Mouse (Mus musculus) lung, embryonic 15.5 days (tissue): ENCODE data around the gene Alox12b. TPM values are rescaled to one million over a fixed set of nuclear protein-coding genes. Genes with fewer than 3 reads are reported as not detected.

Experiments used
- ATAC-seq: fragments of 200-750 bp; cut with Nextera tagmentation; 2 replicates; pipeline ENCODE4 v1.8.0; 2017; ENCODE audit warnings: moderate number of reproducible peaks, borderline replicate concordance; ENCODE audit not compliant: low FRiP score, low TSS enrichment; ENCODE audit errors: extremely low read depth
- H3K27ac ChIP-seq: fragments of 300-500 bp; sonication (generic); 2 replicates; pipeline ENCODE4 v1.5.1; 2015; ENCODE audit warnings: moderate library complexity, mild to moderate bottlenecking, inconsistent platforms
- H3K27me3 ChIP-seq: fragments of 300-500 bp; sonication (generic); 2 replicates; pipeline ENCODE4 v1.6.1; 2015; ENCODE audit warnings: inconsistent platforms
- H3K36me3 ChIP-seq: fragments of 300-500 bp; sonication (generic); 2 replicates; pipeline ENCODE4 v1.6.1; 2015; ENCODE audit warnings: inconsistent platforms
- H3K4me1 ChIP-seq: fragments of 300-500 bp; sonication (generic); 2 replicates; pipeline ENCODE4 v1.6.1; 2015; ENCODE audit warnings: inconsistent platforms
- H3K4me2 ChIP-seq: fragments of 300-500 bp; sonication (generic); 2 replicates; pipeline ENCODE4 v1.6.1; 2015; ENCODE audit warnings: inconsistent platforms, mild to moderate bottlenecking, moderate library complexity
- H3K4me3 ChIP-seq: fragments of 300-500 bp; sonication (generic); 2 replicates; pipeline ENCODE4 v1.5.1; 2015; ENCODE audit warnings: mild to moderate bottlenecking, inconsistent platforms
- H3K9ac ChIP-seq: fragments of 300-500 bp; sonication (generic); 2 replicates; pipeline ENCODE4 v1.6.1; 2015; ENCODE audit warnings: inconsistent platforms
- H3K9me3 ChIP-seq: fragments of 300-500 bp; sonication (generic); 2 replicates; pipeline ENCODE4 v1.6.1; 2016; ENCODE audit warnings: inconsistent platforms
- WGBS: fragments of 180-500 bp; shearing (Covaris S2); methylation state at CpG from one replicate; pipeline ENCODE4 v1.1.7; 2015; 5-methylcytosine and 5-hydroxymethylcytosine counted together
- polyA plus RNA-seq: library from polyadenylated mRNA; unstranded; fragments of >200 nt; fragmentation: Nextera tagmentation; extraction: Ambion mirVana; gene quantifications from 2 replicates; pipeline ENCODE4 v1.2.1, GENCODE M21; 2015

Gene Alox12b
- polyA plus RNA-seq, 1 experiment from 2014 or later: not detected

DNA sequence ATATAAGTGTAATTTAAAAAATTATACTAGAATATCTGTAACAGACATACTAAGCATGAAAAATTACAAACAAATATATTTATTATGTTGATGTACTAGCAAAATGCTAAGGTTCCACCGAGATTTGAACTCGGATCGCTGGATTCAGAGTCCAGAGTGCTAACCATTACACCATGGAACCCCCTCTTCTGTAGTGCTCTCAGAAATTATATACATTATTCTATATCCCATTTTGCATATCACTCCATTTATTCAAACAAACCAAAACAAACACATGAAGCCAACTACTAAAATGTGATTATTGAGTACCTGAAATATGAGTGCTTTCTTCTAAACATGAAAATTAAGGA is 32.3 kb upstream of the Alox12b start:
- peaks cover 4% of the 10 kb centered on the region; the same call in 1 of the 2 replicates for H3K27me3 ChIP-seq
- no peak overlapping the region for H3K9ac ChIP-seq
- peaks cover 37% of the 10 kb centered on the region for H3K4me1 ChIP-seq
- peak overlapping the region; percentile 94 for H3K4me2 ChIP-seq
- H3K9me3 ChIP-seq: no peaks in the 10 kb centered on the region
- peak overlapping the region; percentile 80 for H3K4me3 ChIP-seq
- no peak overlapping the region for H3K27ac ChIP-seq
- no peaks in the 10 kb centered on the region for H3K36me3 ChIP-seq
- under 1% methylated on average over 3 of the region's 3 CpGs for WGBS
- ATAC-seq: no peak; the same call in 1 of the 2 replicates

DNA sequence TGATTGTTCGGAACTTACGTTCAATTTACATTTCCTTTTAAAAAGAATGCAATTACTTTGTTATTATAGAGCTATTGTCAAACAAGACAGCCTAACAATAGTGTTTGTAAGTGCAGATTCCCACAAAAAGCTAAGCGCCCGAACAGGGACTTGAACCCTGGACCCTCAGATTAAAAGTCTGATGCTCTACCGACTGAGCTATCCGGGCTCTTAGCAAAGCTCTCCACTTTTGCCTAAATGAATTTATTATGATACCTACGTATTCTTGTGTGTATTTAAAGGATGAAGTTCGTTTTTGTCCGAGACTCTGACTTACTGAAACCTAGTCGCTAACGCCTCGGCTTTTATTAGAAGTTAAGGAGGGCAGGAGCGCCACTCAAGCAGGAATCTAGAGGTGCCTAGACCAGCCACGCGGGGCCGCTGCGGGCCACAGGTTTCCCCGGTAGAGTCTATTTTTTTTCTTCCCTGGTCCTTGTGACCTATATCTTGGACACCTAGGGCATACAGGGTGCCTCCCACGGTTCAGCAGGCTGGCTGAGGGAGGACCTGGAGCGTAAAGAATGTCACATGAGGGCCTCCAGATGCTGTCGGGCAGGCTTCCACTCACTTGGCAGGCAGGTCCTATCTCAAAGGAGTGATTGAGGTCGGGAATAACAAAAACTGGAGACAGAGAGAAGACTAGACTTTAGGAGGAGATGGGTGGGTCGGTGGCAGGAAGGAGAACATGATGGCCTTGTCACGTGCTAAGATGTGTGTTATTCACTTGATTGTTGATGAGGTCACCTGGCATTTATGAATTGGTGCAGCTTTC is 31.5 kb upstream of the Alox12b start:
- Histone ChIP-seq H3K27me3 (peaks cover 4% of the 10 kb centered on the region; the same call in 1 of the 2 replicates), H3K4me3 (peak overlapping the region; percentile 67), H3K9me3 (no peaks in the 10 kb centered on the region), H3K27ac (peak overlapping the region; percentile 52), H3K4me2 (peak overlapping the region; percentile 95), H3K4me1 (peaks cover 29% of the 10 kb centered on the region), H3K9ac (peak overlapping the region; percentile 50), H3K36me3 (no peaks in the 10 kb centered on the region)
- ATAC-seq: peak; percentile 9; the same call in 1 of the 2 replicates
- under 1% methylated on average over 24 of the region's 24 CpGs for WGBS

DNA sequence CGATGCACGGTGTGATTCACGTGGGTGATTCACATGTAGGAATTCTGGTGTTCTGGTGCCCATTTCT is 31.1 kb upstream of the Alox12b start, which contains the start of gene Aloxe3:
TSS of gene Aloxe3 (plus strand) at position 45 of the 67 bp plus-strand sequence.
- Histone ChIP-seq H3K4me3 (peak within 1 kb of the TSS; percentile 67), H3K27me3 (peaks cover 4% of the 10 kb centered on the region; the same call in 1 of the 2 replicates), H3K4me2 (peak within 1 kb of the TSS; percentile 95), H3K9me3 (no peaks in the 10 kb centered on the region), H3K27ac (peak within 1 kb of the TSS; percentile 52), H3K9ac (peak within 1 kb of the TSS; percentile 50), H3K4me1 (peaks cover 24% of the 10 kb centered on the region), H3K36me3 (no peaks in the 10 kb centered on the region)
- WGBS: 2% methylated on average over 3 of the region's 3 CpGs
- ATAC-seq: no peak

DNA sequence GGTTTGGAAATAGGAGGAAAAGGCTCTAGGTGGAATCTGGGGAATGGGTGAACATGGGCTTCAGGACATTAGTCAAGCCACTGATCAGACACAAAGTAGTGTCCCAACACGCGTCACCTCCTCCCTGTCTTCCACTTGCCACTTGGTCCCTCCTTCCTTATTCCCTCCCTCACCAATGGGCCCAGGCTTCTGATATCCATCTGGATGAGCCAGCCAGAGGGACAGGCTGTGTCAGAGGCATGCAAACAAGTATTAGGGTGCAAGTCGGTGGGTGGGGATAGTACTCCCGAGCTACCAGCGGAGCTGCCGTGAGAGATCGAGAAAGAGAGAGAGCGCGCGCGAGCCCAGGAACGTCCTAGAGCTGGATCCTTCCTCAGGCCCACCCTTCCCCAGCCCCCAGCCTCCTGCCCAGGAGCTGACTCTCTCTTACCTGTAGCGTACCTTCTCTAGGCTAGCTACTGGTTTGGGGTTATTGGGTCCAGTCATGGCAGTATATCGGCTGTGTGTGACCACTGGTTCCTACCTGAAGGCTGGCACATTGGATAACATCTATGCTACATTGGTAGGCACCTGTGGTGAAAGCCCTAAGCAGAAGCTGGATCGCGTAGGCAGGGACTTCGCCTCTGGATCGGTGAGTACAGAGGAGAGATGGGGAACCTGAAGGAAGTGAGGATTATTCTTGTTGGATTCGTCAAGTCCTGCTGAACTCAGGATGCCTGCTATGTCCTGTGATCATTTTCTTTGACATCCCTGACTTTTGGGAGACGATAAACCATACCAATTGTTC is 30.7 kb upstream of the Alox12b start:
- Histone ChIP-seq H3K4me2 (peak overlapping the region; percentile 95), H3K4me1 (peaks cover 20% of the 10 kb centered on the region), H3K27ac (peak overlapping the region; percentile 52; the same call in 1 of the 2 replicates), H3K4me3 (peak overlapping the region; percentile 67), H3K27me3 (peaks cover 4% of the 10 kb centered on the region; the same call in 1 of the 2 replicates), H3K36me3 (no peaks in the 10 kb centered on the region), H3K9ac (peak overlapping the region; percentile 50), H3K9me3 (no peaks in the 10 kb centered on the region)
- no peak for ATAC-seq
- WGBS: 9% methylated on average over 20 of the region's 20 CpGs

DNA sequence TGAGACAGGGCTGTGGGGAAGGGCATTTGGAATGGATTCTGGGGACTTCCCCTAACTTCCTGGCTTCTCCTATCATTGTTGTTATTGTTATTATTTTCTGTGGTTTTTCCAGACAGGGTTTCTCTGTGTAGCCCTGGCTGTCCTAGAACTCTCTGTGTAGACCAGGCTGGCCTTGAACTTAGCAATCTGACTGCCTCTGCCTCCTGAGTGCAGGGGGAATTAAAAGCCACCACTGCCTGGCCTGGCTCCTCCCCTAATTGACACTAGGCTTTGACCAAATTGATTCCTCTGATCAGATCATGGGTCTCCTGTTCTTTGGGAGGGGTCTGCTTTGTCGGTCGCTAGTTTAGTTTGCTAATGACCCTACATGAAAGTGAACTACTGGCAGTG is 30.1 kb upstream of the Alox12b start:
- H3K27ac ChIP-seq: no peak overlapping the region
- H3K9ac ChIP-seq: no peak overlapping the region
- 38% methylated on average over 2 of the region's 2 CpGs for WGBS
- no peaks in the 10 kb centered on the region for H3K36me3 ChIP-seq
- no peak for ATAC-seq
- H3K9me3 ChIP-seq: no peaks in the 10 kb centered on the region
- peak overlapping the region; percentile 95 for H3K4me2 ChIP-seq
- peak overlapping the region; percentile 67; the same call in 1 of the 2 replicates for H3K4me3 ChIP-seq
- peaks cover 16% of the 10 kb centered on the region for H3K4me1 ChIP-seq
- H3K27me3 ChIP-seq: peaks cover 4% of the 10 kb centered on the region; the same call in 1 of the 2 replicates

DNA sequence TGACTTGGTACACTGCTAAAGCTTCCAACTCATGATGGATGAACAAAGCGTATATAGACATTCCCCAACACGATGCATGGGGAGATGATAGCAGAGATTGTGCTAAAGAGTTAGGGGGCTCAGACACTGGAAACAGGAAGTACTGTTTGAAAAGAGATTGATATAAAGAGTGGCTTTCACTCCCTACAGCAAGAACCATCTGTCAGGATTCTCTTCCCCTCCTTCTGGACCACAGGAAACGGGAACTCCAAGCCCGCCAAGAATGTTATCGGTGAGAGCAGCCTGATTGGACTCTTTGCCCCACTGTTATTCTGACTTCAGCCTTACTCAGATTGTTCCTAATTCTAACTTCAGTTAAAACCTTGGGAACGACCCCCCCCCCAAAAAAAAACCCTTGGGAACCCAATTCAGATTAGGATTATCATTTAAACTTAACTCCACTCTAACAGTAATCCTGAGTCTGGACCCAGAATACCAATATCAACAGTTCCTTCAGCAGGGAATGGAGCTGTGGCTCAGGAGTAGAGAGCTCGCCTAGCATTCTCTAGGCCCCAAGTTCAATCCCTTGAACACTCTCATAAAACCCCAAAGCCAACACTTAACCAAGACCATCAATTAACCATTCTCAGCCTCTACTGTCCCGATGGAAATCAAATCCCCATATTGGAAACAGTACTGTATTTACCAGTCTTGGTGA is 28.2 kb upstream of the Alox12b start:
- Histone ChIP-seq H3K9me3 (no peaks in the 10 kb centered on the region), H3K4me3 (no peak overlapping the region), H3K4me1 (peaks cover 15% of the 10 kb centered on the region), H3K27me3 (peaks cover 8% of the 10 kb centered on the region; the same call in 1 of the 2 replicates), H3K4me2 (no peak overlapping the region), H3K27ac (no peak overlapping the region), H3K9ac (no peak overlapping the region), H3K36me3 (no peaks in the 10 kb centered on the region)
- 57% methylated on average over 8 of the region's 8 CpGs for WGBS
- no peak for ATAC-seq

DNA sequence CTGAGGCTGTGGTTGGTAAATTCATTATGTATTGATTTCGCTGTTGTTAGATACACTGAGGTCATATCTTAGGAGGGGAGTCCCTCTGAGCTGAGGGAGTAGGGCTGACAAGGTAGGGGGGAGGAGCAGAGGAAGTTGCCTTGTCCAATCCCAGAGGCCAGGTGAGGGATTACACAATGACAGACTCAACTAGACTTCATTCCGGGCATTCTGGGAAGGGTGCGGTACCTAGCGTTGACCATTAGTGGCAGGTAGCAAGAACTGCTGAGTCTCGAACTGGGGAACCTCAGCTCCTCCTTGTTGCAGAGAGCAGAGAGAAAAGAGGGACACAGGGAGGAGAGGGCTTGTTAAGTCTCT is 23.2 kb upstream of the Alox12b start:
- Histone ChIP-seq H3K27me3 (0 out of 2 replicates have a peak, but pooled peaks cover 4% of the 10 kb centered on the region), H3K9ac (peak overlapping the region; percentile 31; the same call in 1 of the 2 replicates), H3K9me3 (no peaks in the 10 kb centered on the region), H3K4me2 (peak overlapping the region; percentile 82), H3K27ac (no peak overlapping the region), H3K4me3 (peak overlapping the region; percentile 46), H3K36me3 (no peaks in the 10 kb centered on the region), H3K4me1 (peaks cover 13% of the 10 kb centered on the region; the same call in 1 of the 2 replicates)
- ATAC-seq: peak; percentile 4; the same call in 1 of the 2 replicates
- 20% methylated on average over 5 of the region's 5 CpGs for WGBS

DNA sequence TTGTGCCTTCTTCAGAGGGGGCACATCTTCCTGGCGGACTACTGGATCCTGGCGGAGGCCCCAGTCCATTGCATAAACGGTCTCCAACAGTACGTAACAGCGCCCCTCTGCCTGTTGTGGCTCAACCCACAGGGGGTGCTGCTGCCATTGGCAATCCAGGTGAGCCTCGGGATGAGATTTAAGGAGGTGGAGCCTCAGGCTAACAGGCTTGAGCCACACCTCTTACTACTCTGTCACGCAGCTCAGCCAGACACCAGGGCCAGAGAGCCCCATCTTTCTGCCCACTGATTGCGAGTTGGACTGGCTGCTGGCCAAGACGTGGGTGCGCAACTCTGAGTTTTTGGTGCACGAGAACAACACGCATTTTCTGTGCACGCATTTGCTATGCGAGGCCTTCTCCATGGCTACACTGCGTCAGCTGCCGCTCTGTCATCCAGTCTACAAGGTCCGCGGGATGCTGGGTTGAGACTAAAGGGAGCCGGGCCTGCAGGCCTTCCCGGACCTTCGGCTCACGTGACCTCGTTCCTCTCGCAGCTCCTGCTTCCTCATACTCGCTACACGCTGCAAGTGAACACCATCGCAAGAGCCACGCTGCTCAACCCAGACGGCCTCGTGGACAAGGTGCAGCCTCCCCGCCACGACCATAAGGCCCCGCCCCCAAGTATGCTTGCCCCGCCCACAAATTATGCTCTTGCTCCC is 22.7 kb upstream of the Alox12b start:
- peak; percentile 81 for ATAC-seq
- H3K4me1 ChIP-seq: peaks cover 13% of the 10 kb centered on the region; the same call in 1 of the 2 replicates
- 1% methylated on average over 34 of the region's 34 CpGs for WGBS
- peak overlapping the region; percentile 46 for H3K4me3 ChIP-seq
- no peak overlapping the region for H3K27ac ChIP-seq
- peak overlapping the region; percentile 82 for H3K4me2 ChIP-seq
- no peaks in the 10 kb centered on the region for H3K36me3 ChIP-seq
- H3K9ac ChIP-seq: peak overlapping the region; percentile 31
- H3K27me3 ChIP-seq: 0 out of 2 replicates have a peak, but pooled peaks cover 4% of the 10 kb centered on the region
- H3K9me3 ChIP-seq: no peaks in the 10 kb centered on the region

DNA sequence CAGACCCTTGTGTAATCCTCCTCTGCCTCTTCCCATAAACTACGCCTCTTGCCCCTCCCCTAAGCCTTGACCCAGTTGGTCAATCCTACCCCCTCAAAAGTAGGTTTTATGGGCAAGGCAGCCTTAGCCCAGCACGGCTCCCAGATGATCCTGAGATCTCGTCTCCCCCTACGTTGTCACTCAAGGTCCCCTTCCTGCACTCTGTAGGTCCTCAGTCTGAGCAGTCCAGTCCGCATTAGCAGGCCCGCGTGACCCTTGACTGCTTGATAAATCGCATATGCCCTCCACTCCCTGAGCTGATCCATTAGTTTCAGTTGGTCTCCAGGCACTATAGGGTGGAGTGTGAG is 22.2 kb upstream of the Alox12b start:
- Histone ChIP-seq H3K27ac (no peak overlapping the region), H3K4me3 (peak overlapping the region; percentile 46), H3K4me1 (peaks cover 13% of the 10 kb centered on the region; the same call in 1 of the 2 replicates), H3K9me3 (no peaks in the 10 kb centered on the region), H3K9ac (peak overlapping the region; percentile 31; the same call in 1 of the 2 replicates), H3K4me2 (peak overlapping the region; percentile 82), H3K36me3 (no peaks in the 10 kb centered on the region), H3K27me3 (0 out of 2 replicates have a peak, but pooled peaks cover 4% of the 10 kb centered on the region)
- 30% methylated on average over 8 of the region's 8 CpGs for WGBS
- ATAC-seq: no peak; the same call in none of the 2 replicates

DNA sequence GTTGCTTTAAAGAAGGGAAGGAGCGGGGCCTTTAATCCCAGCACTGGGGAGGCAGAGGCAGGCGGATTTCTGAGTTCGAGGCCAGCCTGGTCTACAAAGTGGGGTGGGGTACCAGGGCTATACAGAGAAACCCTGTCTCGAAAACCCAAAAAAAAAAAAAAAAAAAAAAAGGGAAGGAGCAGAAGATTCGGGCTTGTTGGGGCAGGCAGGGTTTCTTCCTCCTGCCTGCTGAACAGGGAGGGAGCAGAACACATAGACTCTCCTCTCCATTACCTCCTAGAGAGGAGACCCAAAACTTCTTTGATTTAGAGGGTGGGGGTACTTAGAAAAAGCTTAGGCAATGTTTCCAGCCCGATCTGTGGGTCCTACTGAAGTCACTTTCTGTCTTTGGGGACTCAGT is 21.4 kb upstream of the Alox12b start:
- no peak for ATAC-seq
- Histone ChIP-seq H3K27ac (no peak overlapping the region), H3K4me3 (no peak overlapping the region), H3K4me1 (peaks cover 13% of the 10 kb centered on the region; the same call in 1 of the 2 replicates), H3K36me3 (no peaks in the 10 kb centered on the region), H3K27me3 (0 out of 2 replicates have a peak, but pooled peaks cover 4% of the 10 kb centered on the region), H3K9ac (no peak overlapping the region), H3K4me2 (no peak overlapping the region), H3K9me3 (no peaks in the 10 kb centered on the region)
- WGBS: 86% methylated on average over 6 of the region's 6 CpGs

DNA sequence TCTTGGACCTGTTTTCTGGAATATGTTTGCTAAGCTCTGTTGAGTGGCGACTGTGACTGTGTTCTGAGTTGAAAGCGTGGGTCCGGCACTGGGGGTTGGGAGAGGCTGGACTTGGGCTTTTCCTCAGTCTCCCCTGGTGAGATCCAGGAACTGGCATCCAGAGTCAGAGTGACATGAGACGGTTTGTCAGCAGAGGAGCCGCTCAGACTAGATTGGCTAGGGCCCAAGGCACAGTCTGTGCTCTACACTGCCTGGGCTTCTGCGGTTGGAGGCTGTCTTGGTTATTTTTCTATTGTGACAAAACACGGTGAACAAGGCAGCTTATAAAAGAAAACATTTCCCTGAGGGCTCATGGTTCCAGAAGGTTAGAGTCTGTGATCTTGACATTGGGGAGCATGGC is 9.2 kb upstream of the Alox12b start:
- H3K9ac ChIP-seq: no peak overlapping the region
- H3K27ac ChIP-seq: no peak overlapping the region
- no peaks in the 10 kb centered on the region for H3K36me3 ChIP-seq
- no peaks in the 10 kb centered on the region for H3K4me1 ChIP-seq
- no peak for ATAC-seq
- no peak overlapping the region for H3K4me2 ChIP-seq
- WGBS: 58% methylated on average over 7 of the region's 7 CpGs
- H3K27me3 ChIP-seq: peaks cover 7% of the 10 kb centered on the region; the same call in 1 of the 2 replicates
- H3K4me3 ChIP-seq: no peak overlapping the region
- H3K9me3 ChIP-seq: no peaks in the 10 kb centered on the region
